Mouse (Mus musculus) olfactory bulb, adult 2 months (tissue): ENCODE measurements around the gene Olfr67.

Experiments used
- CTCF ChIP-seq: fragments of 200-500 bp; IDR thresholded peaks from 2 replicates; pipeline ENCODE4 v1.5.1; 2012; ENCODE audit warnings: low read depth, mild to moderate bottlenecking, low read length, moderate library complexity; ENCODE audit not compliant: insufficient read depth
- POLR2A ChIP-seq: fragments of 200-500 bp; IDR thresholded peaks from 2 replicates; pipeline ENCODE4 v1.6.1; 2012; ENCODE audit warnings: mild to moderate bottlenecking, low read depth, low read length, moderate library complexity; ENCODE audit not compliant: insufficient read depth

DNA sequence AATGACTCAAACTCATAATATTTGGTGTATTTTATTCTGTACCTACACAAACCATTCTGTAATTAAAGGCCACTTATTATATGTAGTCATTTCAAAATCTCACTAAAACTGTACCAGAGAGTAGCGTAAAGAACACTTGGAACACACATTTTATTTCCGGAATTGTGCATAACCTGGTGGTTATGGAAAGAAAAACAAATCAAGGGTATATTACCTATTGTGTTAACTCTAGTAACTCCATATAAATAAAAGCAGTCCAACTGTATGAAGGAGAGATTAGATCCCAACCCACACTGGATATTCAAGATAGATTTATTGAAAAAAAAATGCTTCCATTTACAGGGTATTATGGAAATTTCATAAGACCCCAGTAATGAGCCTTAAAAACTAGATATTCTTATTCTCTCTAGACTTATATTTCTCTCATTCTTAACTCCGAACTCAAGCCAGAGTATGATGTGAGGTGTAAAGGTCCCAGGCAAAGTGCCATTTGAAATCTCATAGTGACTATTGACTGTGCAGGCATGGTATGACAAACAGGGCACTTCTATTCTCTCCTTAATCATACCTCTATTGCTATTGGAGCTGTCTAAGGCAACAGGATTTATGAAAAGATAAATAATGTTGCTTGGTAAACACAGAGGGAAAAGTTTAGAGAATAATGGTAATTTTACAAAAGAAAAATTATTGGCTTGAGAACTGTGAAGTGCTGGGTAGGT, 34.1 kb upstream of the Olfr67 start:
- TF ChIP-seq POLR2A = no peak
- TF ChIP-seq CTCF = no peak
